Mouse (Mus musculus) embryonic facial prominence, embryonic 15.5 days (tissue): ENCODE measurements around the gene Cpsf4l. TPM values are rescaled to one million over a fixed set of nuclear protein-coding genes. Genes with fewer than 3 reads are reported as not detected.
A peak's percentile ranks its signal among the peaks of the same experiment; 100 is the strongest.
"Not testable (repeated sequence)": the region's sequence is repeated elsewhere in the genome, so short reads cannot be mapped to it uniquely, and the experiment has no call there.

Experiments used
- ATAC-seq: fragments of 200-750 bp; cut with Nextera tagmentation; 2 replicates; pipeline ENCODE4 v1.8.0; 2017; ENCODE audit warnings: low read depth, moderate TSS enrichment; ENCODE audit not compliant: insufficient number of reproducible peaks, low FRiP score, low TSS enrichment
- H3K27ac ChIP-seq: fragments of 300-500 bp; sonication (generic); replicated peaks from 2 replicates; pipeline ENCODE4 v1.5.1; 2015; ENCODE audit warnings: mild to moderate bottlenecking, inconsistent platforms
- H3K27me3 ChIP-seq: fragments of 300-500 bp; sonication (generic); 2 replicates; pipeline ENCODE4 v1.6.1; 2015; ENCODE audit warnings: inconsistent platforms
- H3K36me3 ChIP-seq: fragments of 300-500 bp; sonication (generic); 2 replicates; pipeline ENCODE4 v1.6.1; 2015; ENCODE audit warnings: mild to moderate bottlenecking, inconsistent platforms
- H3K4me1 ChIP-seq: fragments of 300-500 bp; sonication (generic); 2 replicates; pipeline ENCODE4 v1.6.1; 2015; ENCODE audit warnings: inconsistent platforms
- H3K4me2 ChIP-seq: fragments of 300-500 bp; sonication (generic); replicated peaks from 2 replicates; pipeline ENCODE4 v1.6.1; 2015; ENCODE audit warnings: mild to moderate bottlenecking, inconsistent platforms
- H3K4me3 ChIP-seq: fragments of 300-500 bp; sonication (generic); replicated peaks from 2 replicates; pipeline ENCODE4 v1.5.1; 2015; ENCODE audit warnings: mild to moderate bottlenecking, inconsistent platforms
- H3K9ac ChIP-seq: fragments of 300-500 bp; sonication (generic); 2 replicates; pipeline ENCODE4 v1.6.1; 2015; ENCODE audit warnings: inconsistent platforms
- H3K9me3 ChIP-seq: fragments of 300-500 bp; sonication (generic); replicated peaks from 2 replicates; pipeline ENCODE4 v1.6.1; 2016; ENCODE audit warnings: inconsistent platforms
- WGBS: fragments of 180-500 bp; shearing (Covaris S2); methylation state at CpG from one replicate; pipeline ENCODE4 v1.1.7; 2015; 5-methylcytosine and 5-hydroxymethylcytosine counted together
- polyA plus RNA-seq: library from polyadenylated mRNA; unstranded; fragments of >200 nt; fragmentation: Nextera tagmentation; extraction: Ambion mirVana; gene quantifications from 2 replicates; pipeline ENCODE4 v1.2.1, GENCODE M21; 2015

Cpsf4l gene
- polyA plus RNA-seq, 1 experiment from 2014 or later = 1.6 TPM

DNA sequence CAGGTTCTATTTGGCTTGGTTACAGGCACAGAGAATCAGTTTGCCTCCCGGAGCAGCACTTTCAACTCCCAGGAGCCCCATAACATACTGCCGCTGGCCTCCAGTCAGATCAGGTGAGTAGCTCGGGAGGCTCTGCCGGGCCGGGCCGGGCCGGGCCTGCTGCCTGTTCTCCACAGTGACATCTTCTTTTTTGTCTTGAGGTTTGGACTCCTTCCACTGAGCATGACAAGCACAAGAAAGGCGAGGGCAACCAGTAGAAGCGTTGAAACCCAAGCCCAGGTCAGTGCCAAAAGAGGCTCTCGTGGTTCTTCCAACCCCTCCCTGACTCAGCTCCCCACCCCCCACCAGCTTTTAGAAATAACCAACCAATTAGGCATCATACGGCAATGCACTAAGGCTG, 48.9 kb downstream of the Cpsf4l start:
- Histone ChIP-seq H3K27ac (no peak overlapping the region), H3K4me2 (no peak overlapping the region), H3K4me1 (no peaks in the 10 kb centered on the region), H3K9me3 (no peaks in the 10 kb centered on the region), H3K36me3 (peaks cover 74% of the 10 kb centered on the region), H3K4me3 (no peak overlapping the region), H3K9ac (no peak overlapping the region), H3K27me3 (no peaks in the 10 kb centered on the region)
- ATAC-seq = no peak
- 85% methylated on average over 11 of the region's 11 CpGs for WGBS

GRCm38 (mm10) chr11:113660213-113660612, 49.6 kb downstream of the Cpsf4l start:
- H3K27me3 ChIP-seq, H3K27ac ChIP-seq, H3K9me3 ChIP-seq, H3K4me1 ChIP-seq, H3K4me3 ChIP-seq, ATAC-seq, H3K9ac ChIP-seq, H3K4me2 ChIP-seq: not testable (repeated sequence)
- H3K36me3 ChIP-seq = peaks cover 81% of the 10 kb centered on the region
- WGBS = 92% methylated on average over 3 of the region's 3 CpGs

GRCm38 (mm10) chr11:113658763-113659162, 51.1 kb downstream of the Cpsf4l start:
- Histone ChIP-seq H3K9ac (no peak overlapping the region), H3K4me3 (no peak overlapping the region), H3K36me3 (peaks cover 88% of the 10 kb centered on the region), H3K27me3 (no peaks in the 10 kb centered on the region), H3K9me3 (no peaks in the 10 kb centered on the region), H3K4me1 (peaks cover 15% of the 10 kb centered on the region; the same call in 1 of the 2 replicates), H3K27ac (no peak overlapping the region), H3K4me2 (no peak overlapping the region)
- WGBS = 83% methylated on average over 4 of the region's 4 CpGs
- ATAC-seq = no peak

GRCm38 (mm10) chr11:113658319-113658718, 51.5 kb downstream of the Cpsf4l start:
- H3K27me3 ChIP-seq = no peaks in the 10 kb centered on the region
- H3K9me3 ChIP-seq = no peaks in the 10 kb centered on the region
- H3K4me1 ChIP-seq = peaks cover 15% of the 10 kb centered on the region; the same call in 1 of the 2 replicates
- no peak overlapping the region for H3K9ac ChIP-seq
- no peak overlapping the region for H3K4me3 ChIP-seq
- 84% methylated on average over 8 of the region's 8 CpGs for WGBS
- H3K27ac ChIP-seq = no peak overlapping the region
- H3K4me2 ChIP-seq = no peak overlapping the region
- ATAC-seq = no peak
- H3K36me3 ChIP-seq = peaks cover 89% of the 10 kb centered on the region

DNA sequence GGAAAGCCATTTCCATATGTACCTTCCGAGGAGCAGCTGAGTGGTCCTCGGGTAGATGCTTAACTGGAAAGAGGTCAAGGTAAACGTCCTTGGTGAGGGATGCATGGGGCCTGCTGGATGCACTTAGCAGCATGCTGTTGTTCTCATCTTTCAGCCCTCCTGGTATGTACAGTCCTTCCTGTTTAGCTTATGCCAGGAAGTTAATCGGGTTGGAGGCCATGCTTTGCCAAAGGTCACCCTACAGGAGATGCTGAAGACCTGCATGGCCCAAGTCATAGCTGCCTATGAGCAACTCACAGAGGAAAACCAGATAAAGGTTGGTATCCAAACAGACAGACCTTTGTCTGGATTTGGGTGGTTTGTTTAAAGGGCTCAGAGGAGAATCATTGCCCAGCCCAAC, 52.6 kb downstream of the Cpsf4l start:
- Histone ChIP-seq H3K27ac (no peak overlapping the region), H3K36me3 (peaks cover 93% of the 10 kb centered on the region), H3K9ac (no peak overlapping the region), H3K4me1 (peaks cover 15% of the 10 kb centered on the region; the same call in 1 of the 2 replicates), H3K4me2 (no peak overlapping the region), H3K9me3 (no peaks in the 10 kb centered on the region), H3K27me3 (no peaks in the 10 kb centered on the region), H3K4me3 (no peak overlapping the region)
- ATAC-seq = no peak
- 51% methylated on average over 4 of the region's 4 CpGs for WGBS

- H3K9ac ChIP-seq = no peak overlapping the region
- H3K27ac ChIP-seq = no peak overlapping the region
- H3K27me3 ChIP-seq = no peaks in the 10 kb centered on the region
- peaks cover 92% of the 10 kb centered on the region for H3K36me3 ChIP-seq
- 86% methylated on average over 8 of the region's 8 CpGs for WGBS
- H3K4me3 ChIP-seq = no peak overlapping the region
- no peak overlapping the region for H3K4me2 ChIP-seq
- H3K9me3 ChIP-seq = no peaks in the 10 kb centered on the region
- H3K4me1 ChIP-seq = peaks cover 19% of the 10 kb centered on the region
- ATAC-seq = no peak
Observed at GRCm38 (mm10) chr11:113656511-113656932, 53.3 kb downstream of the Cpsf4l start.

DNA sequence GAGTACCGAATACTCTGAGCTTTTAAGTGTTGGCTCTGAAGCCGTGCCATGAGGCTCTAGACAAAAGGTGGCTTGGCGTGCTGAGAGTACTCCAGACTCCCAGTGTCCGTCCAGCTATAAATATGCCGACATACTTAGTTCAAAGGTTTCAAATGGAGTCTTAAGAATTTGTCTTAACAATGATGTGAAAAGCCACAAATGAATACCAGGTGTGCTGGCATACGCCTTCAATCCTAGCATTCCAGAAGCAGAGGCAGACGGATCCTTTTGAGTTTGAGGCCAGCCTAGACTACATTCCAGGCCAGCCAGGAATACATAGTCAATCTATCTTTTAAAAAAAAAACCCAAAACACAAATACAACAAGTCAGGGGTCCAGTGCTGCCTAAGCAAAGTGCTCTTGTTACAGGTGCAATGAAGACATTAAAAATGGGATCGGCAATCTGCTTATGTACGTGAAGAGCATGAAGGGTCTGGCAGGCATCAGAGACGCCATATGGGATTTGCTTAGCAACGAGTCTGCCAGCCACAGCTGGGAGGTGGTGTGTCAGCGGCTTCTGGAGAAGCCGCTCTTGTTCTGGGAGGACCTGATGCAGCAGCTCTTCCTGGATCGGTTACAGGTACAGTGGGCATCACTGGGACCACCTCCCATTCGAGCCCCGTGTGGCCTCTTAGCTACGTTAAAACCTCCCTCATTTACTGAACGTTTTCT, 55.1 kb downstream of the Cpsf4l start:
- Histone ChIP-seq H3K9me3 (no peaks in the 10 kb centered on the region), H3K4me3 (no peak overlapping the region), H3K9ac (no peak overlapping the region), H3K36me3 (peaks cover 77% of the 10 kb centered on the region), H3K27me3 (no peaks in the 10 kb centered on the region), H3K4me2 (no peak overlapping the region), H3K27ac (peak overlapping the region; percentile 52), H3K4me1 (peaks cover 31% of the 10 kb centered on the region)
- 35% methylated on average over 18 of the region's 18 CpGs for WGBS
- no peak for ATAC-seq

GRCm38 (mm10) chr11:113654105-113654504, 55.7 kb downstream of the Cpsf4l start:
- 83% methylated on average over 15 of the region's 15 CpGs for WGBS
- Histone ChIP-seq H3K9me3 (no peaks in the 10 kb centered on the region), H3K4me2 (no peak overlapping the region), H3K27me3 (no peaks in the 10 kb centered on the region), H3K27ac (peak overlapping the region; percentile 52), H3K36me3 (peaks cover 71% of the 10 kb centered on the region), H3K4me1 (peaks cover 31% of the 10 kb centered on the region), H3K9ac (no peak overlapping the region), H3K4me3 (no peak overlapping the region)
- ATAC-seq = no peak

DNA sequence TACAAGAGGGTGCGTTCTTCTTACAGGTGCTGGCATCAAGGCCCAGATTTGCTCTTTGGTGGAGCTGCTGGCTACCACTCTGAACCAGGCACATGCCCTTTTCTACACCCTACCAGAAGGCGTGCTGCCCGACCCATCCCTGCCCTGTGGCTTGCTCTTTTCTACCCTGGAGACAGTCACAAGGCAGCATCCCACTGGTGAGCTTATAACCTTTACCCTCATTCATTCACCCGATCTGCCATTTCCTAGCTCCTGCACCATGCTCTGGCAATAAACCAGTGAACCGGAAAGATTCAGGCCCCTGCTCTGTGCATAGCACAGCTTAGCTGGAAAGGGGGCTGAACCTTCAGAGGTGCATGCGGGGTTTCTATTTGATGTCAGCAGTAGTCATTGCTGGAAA, 57.3 kb downstream of the Cpsf4l start:
- H3K27ac ChIP-seq = no peak overlapping the region
- peaks cover 57% of the 10 kb centered on the region for H3K36me3 ChIP-seq
- WGBS = 88% methylated on average over 6 of the region's 6 CpGs
- H3K4me1 ChIP-seq = peaks cover 47% of the 10 kb centered on the region
- no peak overlapping the region for H3K9ac ChIP-seq
- no peak overlapping the region for H3K4me2 ChIP-seq
- no peaks in the 10 kb centered on the region for H3K27me3 ChIP-seq
- no peak overlapping the region for H3K4me3 ChIP-seq
- H3K9me3 ChIP-seq = no peaks in the 10 kb centered on the region
- ATAC-seq = no peak

DNA sequence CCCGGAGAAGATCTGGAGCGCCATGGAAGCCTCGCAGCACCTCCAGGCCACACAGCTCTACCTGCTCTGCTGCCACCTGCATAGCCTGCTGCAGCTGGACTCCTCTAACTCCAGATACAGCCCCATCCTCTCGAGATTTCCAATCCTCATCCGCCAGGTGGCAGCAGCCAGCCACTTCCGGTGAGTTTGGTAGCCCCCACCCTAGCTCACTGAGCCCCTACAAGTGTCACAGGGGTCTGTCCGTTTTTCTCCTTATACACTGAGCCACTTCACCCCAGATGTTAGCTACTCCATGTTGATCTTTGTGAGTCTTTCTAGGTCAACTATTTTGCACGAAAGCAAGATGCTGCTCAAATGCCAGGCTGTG, 57.9 kb downstream of the Cpsf4l start:
- no peak overlapping the region for H3K4me3 ChIP-seq
- ATAC-seq = no peak
- no peak overlapping the region for H3K9ac ChIP-seq
- peaks cover 52% of the 10 kb centered on the region for H3K36me3 ChIP-seq
- H3K4me1 ChIP-seq = peaks cover 47% of the 10 kb centered on the region
- H3K9me3 ChIP-seq = no peaks in the 10 kb centered on the region
- H3K4me2 ChIP-seq = no peak overlapping the region
- 54% methylated on average over 8 of the region's 8 CpGs for WGBS
- no peaks in the 10 kb centered on the region for H3K27me3 ChIP-seq
- no peak overlapping the region for H3K27ac ChIP-seq

DNA sequence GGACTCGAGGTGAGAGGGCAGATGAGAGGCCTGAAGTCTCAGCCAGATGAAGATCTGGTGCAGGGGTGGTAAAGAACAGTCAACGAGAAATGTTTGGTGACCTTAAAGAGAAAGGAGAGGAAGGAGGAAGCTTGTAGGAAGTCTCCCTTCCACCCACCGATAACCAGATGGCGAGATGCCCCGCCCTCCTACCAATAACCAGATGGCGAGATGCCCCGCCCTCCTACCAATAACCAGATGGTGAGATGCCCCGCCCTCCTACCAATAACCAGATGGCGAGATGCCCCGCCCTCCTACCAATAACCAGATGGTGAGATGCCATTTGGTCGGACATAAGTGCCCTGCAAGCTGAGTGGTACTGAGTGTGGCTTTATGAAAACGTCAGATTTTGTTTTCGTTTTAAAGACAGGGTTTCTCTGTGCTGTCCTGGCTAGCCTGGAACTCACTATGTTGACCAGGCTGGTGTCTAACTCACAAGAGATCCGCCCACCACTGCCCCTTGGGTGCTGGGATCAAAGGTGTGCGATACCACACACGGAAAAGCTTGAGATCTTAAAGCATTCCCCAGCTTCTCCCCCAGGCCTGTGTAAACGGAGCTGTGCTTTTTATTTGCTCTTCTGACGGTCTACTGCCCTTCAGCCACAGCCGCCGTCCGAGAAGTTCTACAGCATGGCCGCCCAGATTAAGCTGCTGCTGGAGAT, 58.5 kb downstream of the Cpsf4l start:
- H3K4me2 ChIP-seq = 0 out of 2 replicates have a peak overlapping the region, but pooled peaks have one; percentile 53
- H3K9ac ChIP-seq = no peak overlapping the region
- H3K9me3 ChIP-seq = no peaks in the 10 kb centered on the region
- H3K4me1 ChIP-seq = peaks cover 47% of the 10 kb centered on the region
- 0 out of 2 replicates have a peak overlapping the region, but pooled peaks have one; percentile 28 for H3K27ac ChIP-seq
- no peak for ATAC-seq
- H3K27me3 ChIP-seq = no peaks in the 10 kb centered on the region
- 58% methylated on average over 22 of the region's 22 CpGs for WGBS
- H3K36me3 ChIP-seq = peaks cover 46% of the 10 kb centered on the region
- H3K4me3 ChIP-seq = no peak overlapping the region
